Mouse (Mus musculus) ES-Bruce4 (cell line): Measurements from ENCODE around the gene Tff3.

Experiments used
- CTCF ChIP-seq: IDR thresholded peaks from one replicate; pipeline ENCODE4 v1.8.1; 2011; ENCODE audit warnings: low read depth, low read length
- EP300 ChIP-seq: IDR thresholded peaks from 2 replicates; pipeline ENCODE4 v1.6.1; 2011; ENCODE audit warnings: low read depth, low read length; ENCODE audit not compliant: insufficient read depth
- POLR2A ChIP-seq: IDR thresholded peaks from one replicate; pipeline ENCODE4 v1.8.1; 2011; ENCODE audit warnings: low read length; ENCODE audit not compliant: insufficient read depth

GRCm38 (mm10) chr17:31153785-31154184, 24.3 kb upstream of the Tff3 start:
- TF ChIP-seq CTCF (no peak), POLR2A (no peak), EP300 (no peak)
